Mouse (Mus musculus): Measurements from ENCODE around the gene Hoxc11. TPM values are rescaled to one million over a fixed set of nuclear protein-coding genes. Genes with fewer than 3 reads are reported as not detected.

Hoxc11 gene
- total and polyA plus RNA-seq, 3 experiments: not detected

DNA sequence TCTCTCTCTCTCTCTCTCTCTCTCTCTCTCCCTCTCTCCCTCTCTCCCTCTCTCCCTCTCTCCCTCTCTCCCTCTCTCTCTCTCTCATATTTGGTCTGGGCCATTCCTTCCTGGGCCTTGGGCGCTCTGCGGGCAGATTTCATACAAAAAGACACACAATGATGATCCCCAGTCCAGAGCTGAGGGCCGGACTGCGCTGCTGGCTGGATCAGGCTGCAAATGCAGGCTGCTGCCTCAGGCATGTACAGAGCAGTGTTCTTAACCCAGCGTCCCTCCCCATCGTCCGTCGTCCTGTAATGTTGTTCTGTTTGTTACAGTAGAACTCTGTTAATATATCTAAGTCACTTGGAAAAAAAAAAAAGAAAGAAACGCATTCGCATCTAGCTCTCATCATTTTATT lies 30.3 kb downstream of the Hoxc11 start:
- Histone ChIP-seq H3K4me3 (replicated peaks in 1 of 3; ENCODE audit: low read depth in 2 of 3, low read length in 2 of 3, poor library complexity in 1 of 3) (no peak overlapping the region), H3K4me2 (ENCODE audit: insufficient read depth, low read depth, poor library complexity, severe bottlenecking) (no peak overlapping the region), H3K27me3 (replicated peaks) (peaks cover 76% of the 10 kb centered on the region), H3K9me3 (replicated peaks; ENCODE audit: low read length) (no peaks in the 10 kb centered on the region), H3K9ac (ENCODE audit: insufficient read depth, low read depth) (no peak overlapping the region), H3K27ac (ENCODE audit: insufficient read depth, low read depth) (no peak overlapping the region), H3K36me3 (replicated peaks in 1 of 2; ENCODE audit: control insufficient read depth in 1 of 2, insufficient read depth in 1 of 2, low read length in 1 of 2) (no peaks in the 10 kb centered on the region), H3K4me1 (ENCODE audit: control insufficient read depth in 1 of 2, insufficient read depth in 2 of 2) (peaks cover 0 to 5% of the 10 kb centered on the region in 2 experiments; a peak in 3 of 4 replicates), H3K79me2 (replicated peaks; ENCODE audit: control insufficient read depth, extremely low read depth, insufficient read depth, poor library complexity, severe bottlenecking) (no peaks in the 10 kb centered on the region)
- TF ChIP-seq JUND (conservative IDR thresholded peaks at IDR 0.05; ENCODE audit: low read depth, low read length) (no peak), MEF2A (IDR thresholded peaks at IDR 0.05; ENCODE audit: borderline replicate concordance, low read depth, low read length) (no peak), ZC3H11A (IDR thresholded peaks at IDR 0.05; ENCODE audit: low read depth, low read length) (no peak), RAD21 (IDR thresholded peaks at IDR 0.05; ENCODE audit: low read depth, low read length) (no peak), ELF1 (IDR thresholded peaks at IDR 0.05; ENCODE audit: low read depth, low read length) (no peak), MXI1 (IDR thresholded peaks at IDR 0.05; ENCODE audit: low read depth, low read length) (no peak), CTCF (conservative IDR thresholded peaks at IDR 0.05 in 1 of 2, IDR thresholded peaks at IDR 0.05 in 1 of 2; ENCODE audit: low read depth in 2 of 2, low read length in 2 of 2) (no peak), IRF4 (IDR thresholded peaks at IDR 0.05; ENCODE audit: low read depth, low read length) (no peak), MYC (IDR thresholded peaks at IDR 0.05; ENCODE audit: low read depth, low read length) (no peak), HCFC1 (IDR thresholded peaks at IDR 0.05; ENCODE audit: low read depth, low read length) (no peak), JUN (IDR thresholded peaks at IDR 0.05; ENCODE audit: insufficient read depth, low read depth, low read length) (no peak), MAZ (IDR thresholded peaks at IDR 0.05; ENCODE audit: low read depth, low read length) (no peak), EP300 (IDR thresholded peaks at IDR 0.05; ENCODE audit: low read length) (no peak), SMC3 (IDR thresholded peaks at IDR 0.05; ENCODE audit: low read depth, low read length) (no peak), MAX (IDR thresholded peaks at IDR 0.05; ENCODE audit: low read length) (no peak), GABPA (IDR thresholded peaks at IDR 0.05; ENCODE audit: insufficient replicate concordance, low read depth, low read length) (no peak), TBP (conservative IDR thresholded peaks at IDR 0.05; ENCODE audit: low read depth, low read length) (no peak), ZMIZ1 (IDR thresholded peaks at IDR 0.05; ENCODE audit: low read depth, low read length) (no peak)
- dilution Hi-C loops (cut with MboI; ENCODE audit: extremely low pct_ligation_motif_present, extremely low pct_unique_long_range_greater_than_20kb, low sequenced_read_pairs) (no loop called here), in situ Hi-C loops (cut with MboI; ENCODE audit: low pct_ligation_motif_present, low pct_unique_long_range_greater_than_20kb, low sequenced_read_pairs) (loop anchor here (10.0 kb wide), 1 partner anchor 330 kb away; the partner anchor contains the start of gene Gpr84)
- DNase-seq (ENCODE audit: extremely low read depth): no peak

DNA sequence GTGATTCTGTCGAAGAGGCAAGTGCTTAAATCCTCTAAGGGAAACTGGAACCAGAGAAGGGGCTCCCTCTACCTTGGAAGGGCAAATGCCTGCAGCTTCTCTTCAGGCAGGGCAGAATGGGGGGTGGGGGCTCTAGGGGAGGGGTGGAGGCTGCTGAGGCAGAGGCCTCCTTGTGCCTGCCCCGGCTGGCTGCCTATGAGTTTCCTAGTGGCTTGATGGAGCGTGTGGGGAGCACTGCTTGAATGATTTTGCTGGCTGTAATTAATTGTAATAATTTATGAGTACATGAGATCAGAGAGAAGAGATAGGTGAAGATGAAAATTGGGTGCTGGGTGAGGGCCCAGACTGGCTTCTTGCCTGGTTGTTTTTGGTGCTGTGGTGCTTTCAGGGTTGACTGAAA lies 30.7 kb downstream of the Hoxc11 start:
- Histone ChIP-seq H3K4me3 (replicated peaks in 1 of 3; ENCODE audit: low read depth in 2 of 3, low read length in 2 of 3, poor library complexity in 1 of 3) (no peak overlapping the region), H3K9ac (ENCODE audit: insufficient read depth, low read depth) (no peak overlapping the region), H3K27me3 (replicated peaks) (peaks cover 76% of the 10 kb centered on the region), H3K9me3 (replicated peaks; ENCODE audit: low read length) (no peaks in the 10 kb centered on the region), H3K36me3 (replicated peaks in 1 of 2; ENCODE audit: control insufficient read depth in 1 of 2, insufficient read depth in 1 of 2, low read length in 1 of 2) (no peaks in the 10 kb centered on the region), H3K79me2 (replicated peaks; ENCODE audit: control insufficient read depth, extremely low read depth, insufficient read depth, poor library complexity, severe bottlenecking) (no peaks in the 10 kb centered on the region), H3K27ac (ENCODE audit: insufficient read depth, low read depth) (no peak overlapping the region), H3K4me2 (ENCODE audit: insufficient read depth, low read depth, poor library complexity, severe bottlenecking) (no peak overlapping the region), H3K4me1 (ENCODE audit: control insufficient read depth in 1 of 2, insufficient read depth in 2 of 2) (peaks cover 0 to 2% of the 10 kb centered on the region in 2 experiments; a peak in 2 of 4 replicates)
- dilution Hi-C loops (cut with MboI; ENCODE audit: extremely low pct_ligation_motif_present, extremely low pct_unique_long_range_greater_than_20kb, low sequenced_read_pairs): no loop called here
- no peak for DNase-seq (ENCODE audit: extremely low read depth)
- TF ChIP-seq MXI1 (IDR thresholded peaks at IDR 0.05; ENCODE audit: low read depth, low read length) (no peak), JUND (conservative IDR thresholded peaks at IDR 0.05; ENCODE audit: low read depth, low read length) (no peak), USF2 (conservative IDR thresholded peaks at IDR 0.05; ENCODE audit: low read depth, low read length) (no peak), ETS1 (conservative IDR thresholded peaks at IDR 0.05; ENCODE audit: low read depth, low read length) (no peak), SMC3 (IDR thresholded peaks at IDR 0.05; ENCODE audit: low read depth, low read length) (no peak), NRF1 (IDR thresholded peaks at IDR 0.05; ENCODE audit: low read depth, low read length) (no peak), CHD1 (IDR thresholded peaks at IDR 0.05; ENCODE audit: low read depth, low read length) (no peak), NELFE (IDR thresholded peaks at IDR 0.05; ENCODE audit: low read depth, low read length) (no peak), ELF1 (IDR thresholded peaks at IDR 0.05; ENCODE audit: low read depth, low read length) (no peak), JUN (IDR thresholded peaks at IDR 0.05; ENCODE audit: insufficient read depth, low read depth, low read length) (no peak), USF1 (IDR thresholded peaks at IDR 0.05; ENCODE audit: low read depth, low read length) (no peak), POLR2AphosphoS2 (IDR thresholded peaks at IDR 0.05; ENCODE audit: low read depth, low read length) (no peak), TCF12 (IDR thresholded peaks at IDR 0.05; ENCODE audit: low read depth, low read length) (no peak), RCOR1 (conservative IDR thresholded peaks at IDR 0.05; ENCODE audit: low read depth, low read length) (no peak), ZNF384 (IDR thresholded peaks at IDR 0.05; ENCODE audit: low read depth, low read length) (no peak)
- in situ Hi-C loops (cut with MboI; ENCODE audit: low pct_ligation_motif_present, low pct_unique_long_range_greater_than_20kb, low sequenced_read_pairs): loop anchor here (5.0 to 10.0 kb wide), 2 partner anchors 187 to 330 kb away; partner anchors contain the start of gene Gpr84
